Mouse (Mus musculus): ENCODE results near the gene Adam1b. TPM values are rescaled to one million over a fixed set of nuclear protein-coding genes. Genes with fewer than 3 reads are reported as not detected.
A peak's percentile ranks its signal among the peaks of the same experiment; 100 is the strongest.

The Adam1b gene
- total RNA-seq, 2 experiments from 2014 or later, result not detected

GRCm38 (mm10) chr5:121493305-121493704, 9.9 kb downstream of the Adam1b start:
- no peak for DNase-seq

DNA sequence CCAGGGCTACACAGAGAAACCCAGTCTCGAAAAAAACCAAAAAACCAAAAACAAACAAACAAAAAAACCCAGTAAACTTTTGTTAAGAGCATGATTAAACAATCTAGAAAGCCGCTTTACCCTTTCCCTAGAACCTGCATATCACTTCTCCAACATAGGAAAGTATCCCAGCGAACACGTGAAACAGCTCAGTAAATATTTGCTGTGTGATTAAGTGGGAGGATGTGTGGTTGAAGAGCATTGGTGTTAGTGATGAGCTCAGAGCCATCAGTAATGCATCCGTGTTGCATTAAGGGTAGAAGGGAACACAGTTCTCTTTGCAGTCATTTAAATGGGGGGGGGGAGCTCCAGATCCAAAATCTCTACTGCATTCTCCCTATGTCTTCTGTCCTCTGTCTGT, 18.4 kb downstream of the Adam1b start:
- DNase-seq, result no peak

DNA sequence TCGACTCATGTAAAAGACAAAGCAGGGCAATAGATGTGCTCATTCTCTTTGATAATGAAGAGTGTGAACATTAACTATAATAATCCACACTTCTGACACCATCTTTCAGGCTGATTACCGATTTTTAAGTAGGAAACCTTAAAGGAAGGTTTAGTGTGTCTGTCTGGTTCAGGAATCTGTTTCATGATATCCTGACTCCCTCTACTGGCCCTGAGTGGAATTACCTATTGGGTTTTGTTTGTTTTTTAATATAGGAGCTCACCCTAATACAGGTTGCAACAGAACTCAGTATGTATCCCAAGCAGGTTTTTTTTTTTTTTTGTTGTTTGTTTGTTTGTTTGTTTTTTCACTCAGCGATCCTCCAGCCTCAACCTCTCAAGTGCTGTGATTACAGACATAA, 25.6 kb downstream of the Adam1b start:
- peak; percentile 46 for DNase-seq

DNA sequence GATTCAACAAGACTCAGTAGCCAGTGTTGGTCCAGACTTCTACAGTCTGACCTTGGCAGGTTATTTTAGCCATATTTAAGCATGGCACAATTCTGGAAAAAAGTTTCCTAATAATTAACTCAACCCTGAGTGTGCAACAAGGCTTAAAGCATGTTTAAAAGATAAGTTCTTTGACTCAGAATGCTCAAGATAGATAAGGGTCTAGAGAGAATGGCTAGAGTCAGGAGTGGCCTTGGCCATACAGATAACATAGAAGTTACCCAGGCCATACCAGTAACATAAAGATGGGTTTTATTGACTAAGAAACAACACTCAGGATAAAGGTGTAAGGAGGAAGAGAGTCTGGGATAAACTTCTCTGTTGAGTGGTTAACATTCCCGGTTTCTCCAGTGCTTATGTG, 27.2 kb downstream of the Adam1b start:
- no peak for DNase-seq

DNA sequence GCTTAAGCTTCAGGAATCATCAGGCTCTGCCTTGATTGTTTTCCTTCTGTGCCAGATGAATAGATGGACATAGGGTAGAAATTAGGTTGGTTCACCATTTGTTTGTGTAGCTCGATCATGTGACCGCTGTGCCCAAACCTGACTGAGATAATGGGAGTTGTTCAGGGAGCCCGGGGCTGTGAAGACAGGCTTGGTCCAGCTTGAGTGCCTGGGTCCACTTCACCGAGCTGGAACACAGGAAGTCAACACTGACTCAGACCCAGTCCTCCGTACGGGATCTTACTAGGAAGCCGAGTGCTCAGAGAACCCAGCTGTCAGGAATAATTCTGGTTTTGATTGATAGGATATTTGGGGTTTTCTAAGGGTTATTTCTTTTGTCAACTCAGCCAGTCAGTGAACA, 28.6 kb downstream of the Adam1b start:
- DNase-seq, result no peak

GRCm38 (mm10) chr5:121472411-121472810, 30.8 kb downstream of the Adam1b start:
- no peak for DNase-seq

GRCm38 (mm10) chr5:121469566-121469965, 33.7 kb downstream of the Adam1b start:
- DNase-seq, result no peak

DNA sequence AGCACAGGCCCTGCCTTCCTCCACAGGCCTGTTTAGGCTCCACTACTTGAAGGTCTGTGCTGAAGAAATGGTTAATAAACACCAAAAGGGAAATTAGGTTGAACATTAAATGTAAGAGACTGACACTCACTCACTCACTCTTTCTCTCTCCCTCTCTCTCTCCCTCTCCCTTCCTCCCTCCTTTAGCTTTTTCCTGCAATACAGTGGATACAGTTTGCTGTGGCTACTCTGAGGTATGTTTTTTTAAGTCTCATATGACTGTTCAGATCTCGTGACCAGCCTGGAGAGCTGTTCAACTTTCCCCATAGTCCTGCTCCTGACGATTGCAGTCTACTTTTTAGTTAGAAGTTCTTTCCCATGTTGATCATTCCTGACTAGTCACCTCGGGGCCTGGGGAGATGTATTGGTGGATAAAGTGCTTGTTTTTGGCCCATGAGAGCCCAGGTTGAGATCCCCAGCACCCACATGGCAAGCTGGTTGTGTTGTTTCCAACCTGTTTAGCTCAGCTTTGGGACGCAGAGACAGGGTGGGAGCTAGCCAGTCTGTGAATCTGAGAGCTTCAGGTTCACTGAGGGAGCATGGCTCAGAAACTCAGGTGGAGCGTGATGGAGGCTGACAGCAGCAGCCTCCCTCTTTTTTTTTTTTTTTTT, 39.5 kb downstream of the Adam1b start:
- no peak for DNase-seq

- DNase-seq, result no peak
These were observed 40.3 kb downstream of the Adam1b start for GRCm38 (mm10) chr5:121462967-121463366.

DNA sequence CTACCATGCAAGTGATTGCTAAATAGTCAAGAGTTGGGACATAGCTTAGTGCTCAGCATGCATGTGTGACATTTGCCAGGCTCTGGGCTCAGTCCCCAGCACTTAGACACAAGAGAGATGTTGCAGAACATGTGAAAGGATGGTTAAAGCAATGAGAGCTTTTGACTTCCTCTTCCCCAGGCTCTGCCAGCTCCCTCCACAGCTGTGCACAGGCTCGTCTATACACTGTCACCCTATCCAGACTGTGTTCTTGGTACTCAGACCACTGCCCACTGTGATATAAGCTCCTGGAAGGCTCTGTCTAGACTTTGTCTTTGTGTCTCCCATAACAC, 41.1 kb downstream of the Adam1b start:
- DNase-seq, result no peak

- DNase-seq, result no peak
These were observed 41.7 kb downstream of the Adam1b start for GRCm38 (mm10) chr5:121461339-121462170.

- no peak for DNase-seq
These were observed 47.5 kb downstream of the Adam1b start for GRCm38 (mm10) chr5:121455510-121456265.

DNA sequence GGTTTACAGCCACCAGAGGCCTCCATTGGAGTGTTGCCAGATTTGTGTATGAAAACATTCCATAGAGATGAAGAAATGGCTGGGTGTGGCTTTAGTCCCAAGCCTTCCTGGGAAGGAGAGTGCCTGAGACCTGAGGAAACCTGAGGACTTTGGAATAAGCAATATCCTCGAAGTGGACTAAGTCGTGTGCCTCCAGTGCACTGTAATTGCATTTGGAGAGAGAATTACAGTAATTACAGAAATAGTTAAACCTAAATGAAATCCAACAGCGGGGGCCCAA, 48.8 kb downstream of the Adam1b start:
- DNase-seq, result peak; percentile 27

DNA sequence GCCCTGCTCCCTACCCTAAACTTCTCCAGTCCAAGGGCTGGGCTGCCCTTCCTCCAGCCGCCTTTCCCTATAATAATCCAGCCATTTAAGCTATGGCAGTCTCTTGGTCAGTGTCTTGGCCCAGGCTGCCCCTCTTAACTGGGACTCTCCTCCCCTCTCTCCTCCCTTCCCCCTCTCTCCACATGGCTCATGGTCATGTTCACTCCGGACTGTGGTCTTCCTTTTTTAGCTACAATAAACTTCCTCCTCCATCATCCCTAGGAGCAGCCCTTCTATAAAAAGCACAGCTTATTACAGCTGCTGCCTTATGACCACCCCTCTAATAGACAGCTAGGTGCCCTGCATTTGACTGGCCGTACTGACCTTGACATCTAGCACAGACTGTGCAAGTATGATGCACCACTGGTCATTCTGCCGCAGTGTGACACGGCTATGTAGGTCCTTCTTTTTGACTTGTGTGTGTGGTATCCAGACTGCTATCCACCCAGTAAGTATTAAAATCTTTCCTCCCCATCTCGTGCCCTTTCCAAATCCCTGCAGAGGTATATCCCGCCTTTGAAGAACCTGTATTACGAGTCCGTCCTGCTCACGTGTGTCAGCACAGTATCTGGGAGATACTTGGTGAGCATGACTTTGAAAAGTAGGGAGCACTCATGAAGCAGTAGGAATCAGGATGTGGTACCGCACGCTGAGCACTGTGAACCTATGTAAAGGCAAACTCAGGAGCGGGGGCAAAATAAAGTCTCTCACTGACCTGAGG, 49.3 kb downstream of the Adam1b start:
- no peak for DNase-seq

DNA sequence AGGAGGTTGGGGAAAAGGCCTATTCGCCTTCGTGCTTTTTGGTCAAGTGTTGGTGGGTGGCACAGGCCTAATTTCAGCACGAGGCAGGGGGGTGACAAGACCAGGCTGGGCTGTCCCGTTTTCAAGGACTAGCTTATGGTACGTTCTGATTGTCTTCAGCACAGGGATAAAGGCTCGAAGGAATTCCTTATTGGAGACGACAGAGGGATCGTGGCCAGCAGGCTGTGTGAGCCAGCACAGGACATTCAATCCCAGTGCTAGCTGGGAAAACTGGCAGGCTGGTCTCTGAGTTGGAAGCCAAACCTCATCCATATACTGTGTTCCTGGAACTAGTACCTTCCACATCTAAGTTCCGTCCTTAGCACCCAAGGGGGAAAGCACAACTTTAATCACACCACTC, 50.3 kb downstream of the Adam1b start:
- DNase-seq, result peak; percentile 72

DNA sequence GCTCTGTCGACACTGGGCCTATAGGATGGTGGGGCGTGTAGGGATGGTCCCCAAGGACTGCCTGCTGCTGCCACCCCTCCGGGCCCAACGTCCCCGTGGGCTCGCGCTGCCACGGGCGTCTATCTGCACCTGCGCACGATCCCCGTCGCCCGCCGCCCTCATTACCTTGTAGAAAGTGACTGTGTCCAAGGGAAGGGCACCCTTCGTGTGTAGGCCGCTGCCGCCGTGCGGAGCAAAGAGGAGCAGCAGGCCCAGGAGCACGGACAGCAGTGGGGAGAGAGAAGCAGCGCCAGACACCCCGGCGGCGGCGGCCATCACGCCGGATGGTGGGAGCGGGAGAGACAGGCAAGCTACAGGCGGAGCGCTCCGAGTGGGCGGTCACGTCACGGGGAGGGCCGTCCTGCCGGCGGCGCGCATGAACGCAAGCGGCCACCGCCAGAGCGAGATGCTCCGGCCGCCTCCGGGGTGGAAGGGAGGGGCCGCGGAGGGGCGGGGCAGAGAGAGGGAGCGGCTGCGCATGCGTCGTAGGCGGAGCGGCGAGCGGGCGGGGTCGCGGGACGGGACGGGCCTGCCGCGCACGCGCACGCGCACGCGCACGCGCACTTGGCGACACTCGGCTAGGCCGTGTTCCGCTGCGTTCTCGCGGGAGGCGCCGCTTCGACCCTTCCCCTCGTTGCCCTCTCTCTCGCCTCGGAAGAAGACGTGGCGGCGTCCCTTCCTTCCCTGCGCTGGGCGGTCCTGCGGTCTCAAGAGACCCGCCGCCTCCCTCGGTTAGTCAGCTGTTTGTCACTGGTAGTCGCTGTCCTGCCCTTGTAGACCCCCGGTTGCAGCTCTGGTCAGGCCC, 51.0 kb downstream of the Adam1b start, which contains the start of gene Erp29:
Gene Erp29 (minus strand): TSS at position 481 of the 844 bp plus-strand sequence.
- peak; percentile 100 for DNase-seq

DNA sequence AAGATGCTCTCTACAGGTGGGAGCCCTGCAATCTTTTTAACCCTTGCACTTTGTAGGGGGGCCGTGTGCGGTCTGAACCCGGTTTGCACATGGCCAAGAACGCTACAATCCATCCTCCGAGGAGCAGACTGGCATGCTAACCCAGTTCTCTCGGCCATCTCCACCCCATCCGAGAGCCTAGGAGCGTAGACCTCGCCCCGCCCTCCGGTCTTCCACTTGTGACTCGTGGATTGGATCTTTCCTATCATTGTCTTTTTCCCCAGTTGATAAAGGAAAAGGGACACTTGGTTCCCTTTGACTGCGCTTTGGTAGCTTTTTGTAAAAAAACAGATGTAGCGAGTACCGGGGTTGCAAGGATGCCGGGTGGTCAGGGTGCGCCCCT, 51.6 kb downstream of the Adam1b start, which contains the start of gene Tmem116:
Gene Tmem116 (plus strand): TSS at position 250 of the 382 bp plus-strand sequence.
- DNase-seq, result peak; percentile 40

DNA sequence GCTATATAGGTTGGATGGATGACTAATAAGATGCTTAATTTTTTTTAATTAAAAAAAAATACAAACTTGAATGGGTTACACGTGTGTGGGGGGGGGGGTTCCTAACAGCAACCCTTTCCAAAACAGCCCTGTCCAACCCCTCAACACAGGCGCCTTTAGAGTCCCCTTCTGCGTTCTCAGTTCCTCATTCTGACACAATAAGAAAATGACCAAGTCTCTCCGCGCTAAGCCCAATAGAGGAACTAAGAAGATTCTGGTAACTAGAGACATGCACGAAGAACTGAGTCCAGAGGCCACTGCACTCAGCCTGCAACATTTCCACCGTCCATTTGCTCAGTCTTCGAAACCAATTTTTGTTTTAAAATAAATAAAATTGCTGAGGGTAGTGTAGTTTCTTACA, 52.0 kb downstream of the Adam1b start:
- DNase-seq, result no peak

DNA sequence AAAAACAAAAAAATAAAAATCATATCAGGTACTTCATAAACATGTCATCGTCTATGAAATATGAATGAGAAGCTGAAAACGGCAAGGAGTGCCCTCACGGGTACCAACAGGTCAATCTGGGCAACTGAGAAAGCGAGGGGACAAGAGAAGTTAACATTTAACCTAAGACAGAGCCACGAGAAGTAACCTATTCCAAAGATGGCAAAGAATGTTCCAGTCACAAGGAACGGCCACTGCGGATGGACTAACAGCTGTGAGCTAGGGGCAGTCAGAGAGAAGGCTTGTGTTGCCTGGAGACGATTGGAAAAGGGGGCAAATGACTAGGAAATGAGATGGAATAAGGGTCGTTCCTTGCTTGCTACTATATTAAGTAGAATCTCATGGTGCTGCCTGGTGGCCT, 52.8 kb downstream of the Adam1b start:
- DNase-seq, result no peak
